Mouse (Mus musculus) kidney, embryonic 15.5 days (tissue): Measurements from ENCODE around the gene Tln1. TPM values are rescaled to one million over a fixed set of nuclear protein-coding genes. Genes with fewer than 3 reads are reported as not detected.
A peak's percentile ranks its signal among the peaks of the same experiment; 100 is the strongest.

Experiments
- ATAC-seq: fragments of 200-750 bp; cut with Nextera tagmentation; replicated peaks from 2 replicates; pipeline ENCODE4 v1.8.0; 2017; ENCODE audit warnings: moderate TSS enrichment; ENCODE audit not compliant: low FRiP score
- H3K27ac ChIP-seq: fragments of 300-500 bp; sonication (generic); 2 replicates; pipeline ENCODE4 v1.5.1; 2015; ENCODE audit warnings: mild to moderate bottlenecking, inconsistent platforms
- H3K27me3 ChIP-seq: fragments of 300-500 bp; sonication (generic); 2 replicates; pipeline ENCODE4 v1.6.1; 2015; ENCODE audit warnings: inconsistent platforms
- H3K36me3 ChIP-seq: fragments of 300-500 bp; sonication (generic); 2 replicates; pipeline ENCODE4 v1.6.1; 2015; ENCODE audit warnings: inconsistent platforms
- H3K4me1 ChIP-seq: fragments of 300-500 bp; sonication (generic); 2 replicates; pipeline ENCODE4 v1.6.1; 2015; ENCODE audit warnings: inconsistent platforms
- H3K4me2 ChIP-seq: fragments of 300-500 bp; sonication (generic); 2 replicates; pipeline ENCODE4 v1.6.1; 2015; ENCODE audit warnings: moderate library complexity, mild to moderate bottlenecking, inconsistent platforms
- H3K4me3 ChIP-seq: fragments of 300-500 bp; sonication (generic); replicated peaks from 2 replicates; pipeline ENCODE4 v1.5.1; 2015; ENCODE audit warnings: mild to moderate bottlenecking, inconsistent platforms
- H3K9ac ChIP-seq: fragments of 300-500 bp; sonication (generic); 2 replicates; pipeline ENCODE4 v1.6.1; 2015; ENCODE audit warnings: mild to moderate bottlenecking, inconsistent platforms
- H3K9me3 ChIP-seq: fragments of 300-500 bp; sonication (generic); replicated peaks from 2 replicates; pipeline ENCODE4 v1.6.1; 2016; ENCODE audit warnings: inconsistent platforms
- WGBS: fragments of 180-500 bp; shearing (Covaris S2); methylation state at CpG from one replicate; pipeline ENCODE4 v1.1.7; 2015; ENCODE audit warnings: mixed read lengths; 5-methylcytosine and 5-hydroxymethylcytosine counted together
- polyA plus RNA-seq: library from polyadenylated mRNA; unstranded; fragments of >200 nt; fragmentation: Nextera tagmentation; extraction: Ambion mirVana; gene quantifications from 2 replicates; pipeline ENCODE4 v1.2.1, GENCODE M21; 2015

Gene Tln1
- polyA plus RNA-seq, 1 experiment from 2014 or later, result 71.8 TPM

- 72% methylated on average over 8 of the region's 8 CpGs for whole genome bisulfite sequencing
- Histone ChIP-seq H3K4me1 (peaks cover 27% of the 10 kb centered on the region), H3K36me3 (peaks cover 31% of the 10 kb centered on the region), H3K9ac (no peak overlapping the region), H3K4me3 (no peak overlapping the region), H3K27ac (no peak overlapping the region), H3K4me2 (no peak overlapping the region), H3K27me3 (no peaks in the 10 kb centered on the region), H3K9me3 (no peaks in the 10 kb centered on the region)
- no peak for ATAC-seq
Observed at GRCm38 (mm10) chr4:43586411-43586810, 23.9 kb upstream of the Tln1 start.

GRCm38 (mm10) chr4:43585682-43586081, 23.2 kb upstream of the Tln1 start:
- Histone ChIP-seq H3K36me3 (peaks cover 38% of the 10 kb centered on the region), H3K4me1 (peaks cover 27% of the 10 kb centered on the region), H3K27me3 (no peaks in the 10 kb centered on the region), H3K9ac (no peak overlapping the region), H3K4me3 (no peak overlapping the region), H3K9me3 (no peaks in the 10 kb centered on the region), H3K27ac (no peak overlapping the region), H3K4me2 (no peak overlapping the region)
- ATAC-seq, result no peak
- WGBS, result 48% methylated on average over 10 of the region's 10 CpGs

DNA sequence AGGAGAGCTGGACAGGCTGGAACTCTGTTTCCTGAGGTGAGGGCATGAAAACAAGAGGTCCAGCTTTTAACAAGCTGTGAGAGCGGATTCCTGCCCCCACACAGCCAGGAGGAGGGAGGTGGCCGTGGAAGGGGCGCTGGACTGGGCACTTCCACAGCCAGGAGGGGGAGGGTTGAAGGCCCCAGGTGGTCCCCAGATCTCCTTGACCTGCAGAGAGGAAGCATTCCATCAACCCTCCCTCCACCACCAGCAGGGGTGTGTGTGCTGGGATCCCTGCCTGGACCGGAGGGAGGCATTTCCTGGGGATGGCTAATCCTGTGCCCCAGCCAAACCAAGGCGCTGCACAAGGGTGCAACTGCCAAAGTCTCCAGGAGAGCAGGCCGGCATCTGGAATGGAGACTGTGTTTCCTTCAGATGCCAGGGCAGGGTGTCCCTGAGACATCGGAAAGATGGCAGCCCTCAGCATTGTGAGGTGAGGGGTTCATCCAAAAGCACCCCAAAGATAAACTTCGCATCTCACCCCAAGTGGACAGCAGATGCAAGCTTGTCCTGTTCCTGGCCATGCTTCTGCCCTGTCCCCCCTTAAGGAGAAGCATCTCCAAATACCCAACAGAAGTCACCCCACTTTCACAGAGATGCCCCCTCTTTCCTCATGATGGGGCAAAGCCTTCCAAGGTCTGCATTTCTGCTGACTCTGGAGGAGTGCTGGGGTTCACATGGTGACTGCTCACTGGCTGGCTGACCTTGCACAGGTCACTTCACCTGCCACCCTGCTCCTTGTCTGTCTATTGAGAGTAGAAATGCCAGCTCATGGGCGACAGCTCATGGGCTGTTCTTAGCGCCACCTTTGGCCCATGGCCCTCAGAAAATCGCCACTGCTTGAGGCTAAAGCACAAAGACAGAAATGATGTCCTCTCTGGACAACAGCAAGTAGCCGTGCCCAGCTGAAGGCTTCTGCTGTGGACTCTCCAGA, 22.2 kb upstream of the Tln1 start, which contains the start of gene Msmp:
TSS of gene Msmp (minus strand) at position 51 of the 973 bp plus-strand sequence.
- Histone ChIP-seq H3K9me3 (no peaks in the 10 kb centered on the region), H3K4me3 (no peak within 1 kb of the TSS), H3K36me3 (peaks cover 46% of the 10 kb centered on the region), H3K27me3 (no peaks in the 10 kb centered on the region), H3K27ac (no peak within 1 kb of the TSS), H3K4me2 (no peak within 1 kb of the TSS), H3K4me1 (peaks cover 34% of the 10 kb centered on the region), H3K9ac (no peak within 1 kb of the TSS)
- no peak for ATAC-seq
- WGBS, result 57% methylated on average over 12 of the region's 12 CpGs

- H3K9me3 ChIP-seq, result no peaks in the 10 kb centered on the region
- WGBS, result 67% methylated on average over 7 of the region's 7 CpGs
- H3K4me1 ChIP-seq, result peaks cover 38% of the 10 kb centered on the region
- no peaks in the 10 kb centered on the region for H3K27me3 ChIP-seq
- no peak overlapping the region for H3K9ac ChIP-seq
- no peak for ATAC-seq
- H3K4me3 ChIP-seq, result no peak overlapping the region
- H3K36me3 ChIP-seq, result peaks cover 46% of the 10 kb centered on the region
- H3K4me2 ChIP-seq, result no peak overlapping the region
- H3K27ac ChIP-seq, result no peak overlapping the region
Observed at GRCm38 (mm10) chr4:43583421-43583820, 20.9 kb upstream of the Tln1 start.

DNA sequence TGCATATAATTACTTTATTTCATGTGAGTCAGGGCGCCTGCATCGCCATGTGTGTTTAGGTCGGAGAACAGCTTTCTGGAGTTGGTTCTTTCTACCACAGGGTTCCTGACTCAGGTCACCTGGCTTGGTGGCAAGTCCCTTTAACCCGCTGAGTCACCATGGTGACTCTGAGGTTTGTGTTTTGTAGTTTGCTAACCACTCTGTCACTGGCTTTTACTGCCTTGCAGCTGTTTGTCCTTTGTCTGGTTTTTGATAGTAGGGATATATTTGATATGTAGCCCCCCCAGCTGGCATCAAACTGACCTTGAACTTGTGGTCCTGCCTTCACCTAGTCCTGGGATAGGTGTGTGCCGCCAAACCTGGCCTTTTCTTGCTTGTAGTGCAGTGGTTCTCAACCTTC, 19.8 kb upstream of the Tln1 start:
- 95% methylated on average over 5 of the region's 5 CpGs for WGBS
- Histone ChIP-seq H3K36me3 (peaks cover 46% of the 10 kb centered on the region), H3K9me3 (no peaks in the 10 kb centered on the region), H3K4me3 (no peak overlapping the region), H3K27me3 (no peaks in the 10 kb centered on the region), H3K27ac (no peak overlapping the region), H3K9ac (no peak overlapping the region), H3K4me1 (peaks cover 41% of the 10 kb centered on the region), H3K4me2 (no peak overlapping the region)
- ATAC-seq, result no peak

- no peak overlapping the region for H3K4me3 ChIP-seq
- H3K4me2 ChIP-seq, result no peak overlapping the region
- no peak overlapping the region for H3K27ac ChIP-seq
- peaks cover 49% of the 10 kb centered on the region for H3K4me1 ChIP-seq
- peaks cover 46% of the 10 kb centered on the region for H3K36me3 ChIP-seq
- no peaks in the 10 kb centered on the region for H3K9me3 ChIP-seq
- 92% methylated on average over 12 of the region's 12 CpGs for WGBS
- H3K9ac ChIP-seq, result no peak overlapping the region
- H3K27me3 ChIP-seq, result no peaks in the 10 kb centered on the region
- no peak for ATAC-seq
Observed at GRCm38 (mm10) chr4:43581381-43581780, 18.9 kb upstream of the Tln1 start.

DNA sequence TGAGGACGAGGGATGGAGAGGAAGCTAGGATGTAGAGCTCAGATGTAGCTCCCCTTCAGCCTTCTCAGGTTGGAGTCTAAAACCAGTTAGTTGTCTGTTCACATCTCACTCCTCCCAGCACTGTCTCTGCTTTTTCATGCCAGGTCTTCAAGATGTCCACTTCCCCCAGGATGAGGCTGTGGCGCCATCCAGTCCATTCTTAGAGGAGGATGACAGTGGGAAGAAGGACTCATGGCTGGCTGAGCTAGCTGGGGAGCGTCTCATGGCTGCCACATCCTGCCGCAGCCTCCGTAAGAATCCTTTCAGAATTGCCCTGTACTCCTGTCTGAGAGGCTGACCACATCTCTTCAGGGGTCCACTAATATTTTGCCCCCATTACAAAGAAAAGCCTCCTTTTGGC, 18.2 kb upstream of the Tln1 start:
- Histone ChIP-seq H3K9ac (0 out of 2 replicates have a peak overlapping the region, but pooled peaks have one; percentile 5), H3K4me3 (no peak overlapping the region), H3K36me3 (peaks cover 46% of the 10 kb centered on the region), H3K4me2 (no peak overlapping the region), H3K9me3 (no peaks in the 10 kb centered on the region), H3K4me1 (peaks cover 49% of the 10 kb centered on the region), H3K27ac (no peak overlapping the region), H3K27me3 (no peaks in the 10 kb centered on the region)
- WGBS, result 91% methylated on average over 5 of the region's 5 CpGs
- ATAC-seq, result no peak

GRCm38 (mm10) chr4:43579731-43580130, 17.2 kb upstream of the Tln1 start:
- Histone ChIP-seq H3K9me3 (no peaks in the 10 kb centered on the region), H3K27ac (no peak overlapping the region), H3K4me3 (peak overlapping the region; percentile 62), H3K36me3 (peaks cover 46% of the 10 kb centered on the region), H3K9ac (peak overlapping the region; percentile 5; the same call in 1 of the 2 replicates), H3K27me3 (no peaks in the 10 kb centered on the region), H3K4me1 (peaks cover 53% of the 10 kb centered on the region), H3K4me2 (peak overlapping the region; percentile 81)
- no peak for ATAC-seq
- WGBS, result 82% methylated on average over 6 of the region's 6 CpGs

DNA sequence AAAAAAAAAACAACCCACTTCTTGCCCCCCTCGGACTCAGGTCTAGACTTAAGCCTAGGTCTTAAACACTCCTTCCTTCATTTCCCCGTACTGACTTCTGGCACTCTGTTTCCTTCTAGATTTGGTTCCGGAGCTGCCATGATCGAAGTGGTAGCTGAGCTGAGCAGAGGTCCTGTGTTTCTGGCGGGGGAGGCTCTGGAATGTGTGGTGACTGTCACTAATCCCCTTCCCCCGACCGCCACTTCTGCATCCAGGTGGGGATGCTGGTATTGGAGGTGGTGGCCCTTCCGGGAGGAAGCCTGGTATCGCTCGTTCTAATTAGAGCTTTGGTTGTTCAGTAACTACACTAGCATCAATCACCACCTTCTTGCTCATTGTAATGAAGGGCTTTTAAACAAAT, 16.8 kb upstream of the Tln1 start:
- H3K4me1 ChIP-seq, result peaks cover 48% of the 10 kb centered on the region
- H3K4me3 ChIP-seq, result peak overlapping the region; percentile 62
- no peaks in the 10 kb centered on the region for H3K9me3 ChIP-seq
- peak overlapping the region; percentile 81 for H3K4me2 ChIP-seq
- peak overlapping the region; percentile 72 for H3K9ac ChIP-seq
- no peaks in the 10 kb centered on the region for H3K27me3 ChIP-seq
- H3K36me3 ChIP-seq, result peaks cover 44% of the 10 kb centered on the region
- peak overlapping the region; percentile 93 for H3K27ac ChIP-seq
- WGBS, result 6% methylated on average over 10 of the region's 10 CpGs
- no peak for ATAC-seq

DNA sequence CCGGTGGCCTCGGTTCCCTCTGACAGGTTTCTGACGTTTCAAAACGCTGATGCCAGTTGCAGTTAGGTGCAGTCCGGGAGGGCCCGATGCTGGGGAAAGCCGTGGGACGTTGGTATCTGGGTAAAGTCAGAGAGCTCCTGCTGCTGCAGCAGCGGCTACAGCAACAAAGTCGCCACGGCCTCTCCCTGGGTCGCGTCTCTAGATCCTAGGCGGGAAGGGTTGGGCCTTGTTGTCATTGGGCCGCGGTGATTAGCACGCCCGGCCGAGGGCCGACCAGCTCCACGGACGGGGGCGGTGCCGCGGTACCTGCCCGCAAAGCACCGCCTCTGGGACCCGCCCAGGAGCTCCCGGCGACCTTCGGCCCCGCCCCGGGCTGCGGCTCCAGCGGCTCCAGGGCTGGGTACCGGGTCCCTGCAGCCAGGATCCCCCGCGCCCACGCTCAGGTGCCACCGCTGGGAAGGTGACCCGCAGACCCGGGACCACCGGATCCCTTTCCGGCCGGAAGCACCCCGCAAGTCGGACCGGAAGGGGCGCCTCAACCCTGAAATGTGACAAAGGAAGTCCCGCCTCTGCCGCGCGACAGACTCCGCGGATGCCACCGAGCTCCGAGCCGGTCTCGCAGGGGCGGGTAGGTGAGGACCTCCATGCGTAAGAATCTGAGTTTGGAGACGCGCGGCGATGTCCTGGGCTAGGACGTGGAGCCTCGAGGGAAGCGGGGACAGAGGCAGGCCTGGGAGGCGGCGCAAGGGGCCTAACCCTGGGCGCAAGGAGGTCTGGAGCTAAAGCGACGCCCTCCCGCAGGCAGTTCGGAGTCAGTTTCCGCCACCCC, 16.1 kb upstream of the Tln1 start, which contains the start of the genes Rgp1 and Gba2:
TSS of gene Rgp1 (plus strand) at position 340 of the 829 bp plus-strand sequence.
TSS of gene Gba2 (minus strand) at position 498 of the 829 bp plus-strand sequence.
- Histone ChIP-seq H3K4me1 (peaks cover 45% of the 10 kb centered on the region), H3K36me3 (peaks cover 44% of the 10 kb centered on the region), H3K4me2 (peak within 1 kb of the TSS; percentile 81), H3K27me3 (no peaks in the 10 kb centered on the region), H3K4me3 (peak within 1 kb of the TSS; percentile 62), H3K9ac (peak within 1 kb of the TSS; percentile 72), H3K9me3 (no peaks in the 10 kb centered on the region), H3K27ac (peak within 1 kb of the TSS; percentile 93)
- ATAC-seq, result peak; percentile 97
- under 1% methylated on average over 76 of the region's 76 CpGs for WGBS

DNA sequence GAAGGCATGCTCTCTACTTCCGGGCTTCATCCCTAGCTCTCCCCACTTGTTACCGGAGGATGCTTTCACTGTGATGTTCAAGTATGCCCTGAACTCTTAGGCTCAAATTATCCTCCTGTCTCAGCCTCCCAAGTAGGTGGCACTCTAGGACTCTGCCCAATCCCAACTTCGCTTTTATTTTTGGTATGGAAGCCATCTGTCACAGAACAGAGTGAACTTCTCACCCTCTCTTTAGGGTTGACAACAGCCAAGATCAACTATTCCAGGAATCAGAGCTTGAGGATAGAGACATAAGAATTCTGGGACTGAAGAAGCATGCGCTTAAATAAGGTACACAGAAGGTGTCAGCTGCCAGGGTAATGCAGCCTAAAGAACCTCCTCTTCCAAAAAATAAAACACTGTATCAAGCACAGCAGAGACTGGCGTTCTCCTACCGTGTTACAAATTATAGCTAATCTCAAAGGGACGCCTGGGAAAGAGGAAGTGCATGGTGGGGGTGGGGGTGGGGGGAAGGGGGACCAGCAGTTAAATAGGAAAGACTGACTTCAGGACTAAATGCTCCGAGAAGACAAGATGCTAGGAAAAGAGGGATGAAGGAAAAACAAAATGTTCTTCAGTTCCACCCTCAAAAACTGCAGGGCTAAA, 14.9 kb upstream of the Tln1 start:
- WGBS, result 38% methylated on average over 8 of the region's 8 CpGs
- Histone ChIP-seq H3K4me2 (peak overlapping the region; percentile 81), H3K9ac (peak overlapping the region; percentile 72), H3K4me1 (peaks cover 45% of the 10 kb centered on the region), H3K4me3 (peak overlapping the region; percentile 62), H3K9me3 (no peaks in the 10 kb centered on the region), H3K27ac (no peak overlapping the region), H3K27me3 (no peaks in the 10 kb centered on the region), H3K36me3 (peaks cover 44% of the 10 kb centered on the region)
- no peak for ATAC-seq
